Mouse (Mus musculus) mouse trophoblast stem cell (cell line): ENCODE measurements around the gene Acr.

ENCODE experiments used
- in situ Hi-C, 2 experiments: fragments of 300-500 bp; cut with MseI, MboI; formaldehyde crosslinking; loops; 2 replicates in 1 of 2; 3 replicates in 1 of 2; pipeline ENCODE4 v1.15.1; 2025

The Acr gene

DNA sequence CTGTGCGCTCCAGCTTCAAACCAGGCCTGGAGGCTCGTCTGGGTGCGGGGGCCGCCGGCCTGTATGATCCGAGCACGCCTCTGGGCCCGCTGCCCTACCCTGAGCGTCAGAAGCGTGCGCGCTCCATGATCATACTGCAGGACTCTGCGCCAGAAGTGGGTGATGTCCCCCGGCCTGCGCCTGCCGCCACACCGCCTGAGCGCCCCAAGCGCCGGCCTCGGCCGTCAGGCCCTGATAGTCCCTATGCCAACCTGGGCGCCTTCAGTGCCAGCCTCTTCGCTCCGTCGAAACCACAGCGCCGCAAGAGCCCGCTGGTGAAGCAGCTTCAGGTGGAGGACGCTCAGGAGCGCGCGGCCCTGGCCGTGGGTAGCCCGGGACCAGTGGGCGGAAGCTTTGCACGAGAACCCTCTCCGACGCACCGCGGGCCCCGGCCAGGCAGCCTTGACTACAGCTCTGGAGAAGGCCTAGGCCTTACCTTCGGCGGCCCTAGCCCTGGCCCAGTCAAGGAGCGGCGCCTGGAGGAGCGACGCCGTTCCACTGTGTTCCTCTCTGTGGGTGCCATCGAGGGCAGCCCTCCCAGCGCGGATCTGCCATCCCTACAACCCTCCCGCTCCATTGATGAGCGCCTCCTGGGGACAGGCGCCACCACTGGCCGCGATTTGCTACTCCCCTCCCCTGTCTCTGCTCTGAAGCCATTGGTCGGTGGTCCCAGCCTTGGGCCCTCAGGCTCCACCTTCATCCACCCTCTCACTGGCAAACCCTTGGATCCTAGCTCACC is 20.1 kb upstream of the Acr start:
- in situ Hi-C loops = no loop called here

- in situ Hi-C loops = no loop called here
These were observed 19.3 kb upstream of the Acr start for GRCm38 (mm10) chr15:89548837-89549236.

DNA sequence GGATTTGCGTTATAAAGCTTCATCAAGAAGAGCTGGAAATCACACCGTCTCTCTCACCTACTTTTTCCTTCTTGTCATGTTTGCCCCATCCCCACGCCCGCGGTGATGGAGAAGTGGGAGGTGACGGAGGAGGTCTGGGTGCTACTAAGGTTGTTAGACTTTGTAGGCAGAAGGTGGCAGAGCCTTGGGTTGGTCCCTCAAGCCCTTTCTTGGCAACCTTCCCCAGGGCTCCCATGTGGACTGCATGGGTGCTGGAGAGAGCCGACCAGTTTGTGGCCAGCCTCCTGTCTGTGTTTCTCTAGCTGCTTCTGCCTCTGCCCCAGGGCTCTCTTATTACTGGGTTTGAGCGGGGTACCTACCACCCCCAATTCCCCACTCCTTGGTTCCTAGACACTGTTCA is 17.6 kb upstream of the Acr start:
- in situ Hi-C loops = no loop called here

DNA sequence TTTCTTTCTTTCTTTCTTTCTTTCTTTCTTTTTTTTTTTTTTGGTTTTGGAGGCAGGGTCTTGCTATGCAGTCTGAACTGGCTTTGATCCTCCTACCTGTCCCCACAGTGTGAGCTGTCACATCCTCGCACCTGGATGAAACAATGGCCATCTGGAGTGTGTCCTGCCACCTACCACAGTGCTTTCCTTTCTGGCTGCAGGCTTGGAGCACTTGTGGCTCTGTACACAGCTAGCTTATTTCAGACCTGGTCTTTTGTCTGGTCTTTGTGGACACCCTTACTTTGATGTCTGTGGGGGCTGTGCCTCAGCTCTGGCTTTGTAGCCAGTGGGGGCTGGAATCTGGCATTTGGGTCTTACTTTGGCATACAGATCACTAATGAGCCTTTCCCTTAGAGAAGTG is 16.4 kb upstream of the Acr start:
- in situ Hi-C loops = no loop called here

DNA sequence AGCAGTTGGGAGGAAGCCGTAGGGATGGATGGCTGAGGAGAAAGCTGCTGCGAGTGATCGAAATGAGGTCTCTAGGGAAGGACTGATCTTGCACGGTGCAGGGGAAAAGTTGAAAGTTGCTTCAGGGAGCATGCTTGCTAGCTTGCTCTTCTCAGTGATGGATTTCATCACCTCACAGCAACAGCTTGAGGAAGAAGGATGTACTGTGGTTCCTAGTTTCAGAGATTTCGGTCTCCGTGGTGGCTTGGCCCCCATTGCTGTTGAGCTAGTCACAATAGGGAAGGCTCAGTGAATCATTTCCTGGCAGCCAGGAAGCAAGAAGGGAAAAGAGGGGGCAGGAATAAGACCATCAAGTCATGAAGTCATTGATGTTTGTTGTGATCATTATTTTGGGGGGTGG is 12.5 kb upstream of the Acr start:
- in situ Hi-C loops = no loop called here

GRCm38 (mm10) chr15:89556401-89557178 is 11.5 kb upstream of the Acr start:
- in situ Hi-C loops = no loop called here

- in situ Hi-C loops = no loop called here
These were observed 10.7 kb upstream of the Acr start for GRCm38 (mm10) chr15:89557179-89557995.

DNA sequence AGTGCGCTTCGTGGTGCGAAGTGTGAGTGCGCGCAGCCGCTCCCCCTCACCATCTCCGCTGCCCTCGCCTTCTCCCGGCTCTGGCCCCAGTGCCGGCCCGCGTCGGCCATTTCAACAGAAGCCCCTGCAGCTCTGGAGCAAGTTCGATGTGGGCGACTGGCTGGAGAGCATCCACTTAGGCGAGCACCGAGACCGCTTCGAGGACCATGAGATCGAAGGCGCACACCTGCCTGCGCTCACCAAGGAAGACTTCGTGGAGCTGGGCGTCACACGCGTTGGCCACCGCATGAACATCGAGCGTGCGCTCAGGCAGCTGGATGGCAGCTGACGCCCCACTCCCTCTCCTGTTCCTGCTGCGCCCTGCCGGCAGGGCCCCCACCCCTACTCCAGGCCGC is 10.1 kb upstream of the Acr start:
- in situ Hi-C loops = no loop called here

GRCm38 (mm10) chr15:89559202-89559731 is 8.9 kb upstream of the Acr start:
- in situ Hi-C loops = no loop called here

- in situ Hi-C loops = no loop called here
These were observed 4.0 kb downstream of the Acr start for GRCm38 (mm10) chr15:89572147-89572546.

- in situ Hi-C loops = no loop called here
These were observed 14.4 kb downstream of the Acr start for GRCm38 (mm10) chr15:89582494-89582893.

- in situ Hi-C loops = no loop called here
These were observed 17.0 kb downstream of the Acr start for GRCm38 (mm10) chr15:89585101-89585500.

DNA sequence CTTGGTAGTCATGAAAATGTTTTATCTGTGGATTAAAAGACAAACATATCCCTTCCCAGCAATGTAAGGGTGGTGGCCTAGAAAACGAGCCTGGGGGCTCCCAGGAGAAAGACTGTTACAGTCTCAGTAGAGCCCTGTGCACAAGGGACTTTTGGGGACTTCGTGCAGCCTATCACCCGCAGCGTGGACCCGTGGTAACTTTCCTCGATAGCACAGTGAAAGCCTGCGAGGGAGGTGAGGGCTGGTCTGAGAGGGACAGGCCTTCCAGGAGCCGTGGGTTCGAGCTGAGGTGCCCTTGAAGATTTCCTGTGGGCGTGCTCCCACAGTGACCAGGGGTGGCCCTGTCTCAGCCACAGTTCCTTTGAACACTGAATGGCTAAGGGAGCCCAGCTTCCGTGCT is 17.5 kb downstream of the Acr start:
- in situ Hi-C loops = no loop called here

DNA sequence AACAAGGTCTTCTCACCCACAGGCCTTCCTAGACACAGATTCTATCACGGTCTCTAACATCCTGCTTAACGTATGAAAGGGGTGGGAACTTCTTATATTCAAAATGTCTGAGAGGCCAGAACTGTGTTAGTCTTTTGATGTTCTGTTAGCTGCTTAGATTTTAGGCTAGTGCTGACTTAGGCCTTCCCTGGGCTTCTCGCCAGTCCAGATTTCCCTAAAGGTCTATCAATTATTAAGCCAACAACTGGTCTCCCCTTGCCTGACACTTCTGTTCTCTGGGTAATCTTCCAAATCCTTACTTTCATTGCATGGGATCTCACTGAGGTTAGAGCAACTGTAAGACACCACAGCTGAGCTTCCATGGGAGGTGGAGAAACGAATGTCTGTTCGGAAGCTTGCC is 21.0 kb downstream of the Acr start:
- in situ Hi-C loops = no loop called here

DNA sequence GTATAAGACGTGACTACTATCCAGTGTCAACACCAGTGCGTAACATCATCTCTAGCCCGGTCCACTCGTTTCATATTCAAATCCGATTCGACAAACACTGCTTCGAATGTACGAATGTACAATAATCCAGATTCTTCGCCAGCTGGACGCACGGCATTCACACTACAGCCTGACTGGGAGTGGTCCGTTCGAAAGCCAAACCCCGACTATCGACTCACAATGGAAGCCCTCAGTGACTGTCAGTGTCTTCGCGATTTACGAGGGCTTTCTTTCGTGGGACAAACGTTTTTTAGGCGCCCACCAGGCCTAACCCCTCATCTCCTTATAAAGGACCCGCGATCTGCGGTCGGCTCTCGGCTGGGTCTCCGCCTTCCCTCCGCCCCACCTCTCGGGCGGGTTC is 23.2 kb downstream of the Acr start:
- in situ Hi-C loops = no loop called here

DNA sequence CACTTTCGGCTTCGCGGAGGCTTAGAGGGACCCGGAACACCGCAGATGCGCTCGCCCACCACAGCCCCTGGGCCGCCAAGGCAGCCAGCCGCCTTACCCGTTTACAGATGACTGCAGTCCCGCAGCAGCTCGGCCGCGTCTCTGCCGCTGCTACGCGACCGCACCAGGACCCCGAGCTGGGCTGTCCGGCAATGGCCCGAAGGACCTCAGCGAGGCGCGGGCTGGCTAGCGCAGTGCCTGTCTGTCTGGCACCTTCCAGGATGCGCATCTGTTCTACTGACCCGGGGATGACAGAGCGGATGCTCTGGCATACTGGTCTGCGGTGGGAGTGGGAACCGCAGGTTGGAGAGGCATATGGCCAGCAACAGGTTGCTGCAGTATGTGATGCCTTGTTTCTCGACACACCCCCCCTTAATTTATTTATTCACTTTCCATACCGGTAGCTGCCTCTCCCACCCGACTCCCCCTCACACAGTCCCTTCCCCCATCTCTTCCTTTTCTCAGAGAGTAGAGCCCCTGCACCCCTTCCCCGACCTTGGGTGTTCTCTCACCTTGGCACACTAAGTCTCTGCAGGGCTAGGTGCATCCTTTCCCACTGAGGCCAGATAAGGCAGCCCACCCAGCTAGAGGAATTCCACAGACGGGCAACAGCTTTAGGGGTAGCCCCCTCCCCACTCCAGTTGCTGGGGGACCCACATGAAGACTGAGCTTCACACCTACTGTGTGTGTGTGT is 23.8 kb downstream of the Acr start, which contains the start of gene Rabl2:
Gene Rabl2 (minus strand): TSS at position 201 of the 733 bp plus-strand sequence.
- in situ Hi-C loops = no loop called here

GRCm38 (mm10) chr15:89592548-89592947 is 24.4 kb downstream of the Acr start:
- in situ Hi-C loops = no loop called here

- in situ Hi-C loops = no loop called here
These were observed 37.9 kb downstream of the Acr start for GRCm38 (mm10) chr15:89605822-89606570.

DNA sequence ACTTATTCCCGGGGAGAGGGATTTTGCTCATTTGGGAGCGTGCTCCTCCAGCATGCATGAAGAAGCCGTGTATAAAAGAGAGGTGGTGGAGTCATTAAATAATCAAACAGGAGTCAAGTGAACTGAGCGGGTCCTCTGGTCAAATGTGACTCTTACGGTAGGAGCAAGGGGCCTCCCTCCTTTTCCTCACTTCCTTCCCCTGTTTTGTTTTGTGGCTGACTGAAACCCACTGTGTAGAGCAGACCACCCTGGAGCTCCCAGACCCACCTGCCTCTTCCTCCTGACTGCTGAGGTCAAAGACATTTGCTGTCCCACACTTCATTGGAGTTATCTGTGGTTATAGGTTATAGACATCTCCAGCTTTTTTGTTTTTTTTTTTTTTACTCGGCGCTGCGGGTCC is 39.4 kb downstream of the Acr start:
- in situ Hi-C loops = no loop called here

- in situ Hi-C loops = no loop called here
These were observed 39.8 kb downstream of the Acr start for GRCm38 (mm10) chr15:89607888-89608287.
